Mouse (Mus musculus) neutrophil, adult 5-6 weeks (primary cell): ENCODE measurements around the gene Med18. TPM values are rescaled to one million over a fixed set of nuclear protein-coding genes. Genes with fewer than 3 reads are reported as not detected.
"Not testable (repeated sequence)": the region's sequence is repeated elsewhere in the genome, so short reads cannot be mapped to it uniquely, and the experiment has no call there.

Experiments used
- ATAC-seq: fragments of 151-379, 151-347 bp; 2 replicates; pipeline ENCODE4 v1.8.0; 2017; ENCODE audit warnings: mild to moderate bottlenecking, moderate TSS enrichment; ENCODE audit not compliant: insufficient number of reproducible peaks, poor library complexity, low FRiP score, severe bottlenecking; ENCODE audit errors: extremely low read depth
- total RNA-seq: library from RNA; stranded (forward); fragments of 200-1000 nt; gene quantifications from 2 replicates; pipeline ENCODE4 v1.2.3, GENCODE M21; 2017

The Med18 gene
- total RNA-seq, 1 experiment from 2014 or later, result 10.1 TPM

GRCm38 (mm10) chr4:132428022-132428542 lies 35.6 kb downstream of the Med18 start:
- no peak for ATAC-seq

GRCm38 (mm10) chr4:132427493-132427892 lies 36.2 kb downstream of the Med18 start:
- no peak for ATAC-seq

GRCm38 (mm10) chr4:132426021-132426420 lies 37.7 kb downstream of the Med18 start:
- no peak for ATAC-seq

- ATAC-seq, result no peak
Observed at GRCm38 (mm10) chr4:132424765-132425164, 39.0 kb downstream of the Med18 start.

- peak; percentile 96 for ATAC-seq
Observed at GRCm38 (mm10) chr4:132421923-132422782, 41.6 kb downstream of the Med18 start, which contains the start of gene Phactr4. Gene Phactr4 (minus strand): TSS chr4:132422489.

- ATAC-seq, result no peak
Observed at GRCm38 (mm10) chr4:132421556-132421922, 42.2 kb downstream of the Med18 start.

GRCm38 (mm10) chr4:132420471-132420870 lies 43.2 kb downstream of the Med18 start:
- ATAC-seq, result no peak

- ATAC-seq, result no peak
Observed at GRCm38 (mm10) chr4:132415966-132416365, 47.8 kb downstream of the Med18 start.

- not testable (repeated sequence) for ATAC-seq
Observed at GRCm38 (mm10) chr4:132413257-132413656, 50.5 kb downstream of the Med18 start.

GRCm38 (mm10) chr4:132411322-132412094 lies 52.2 kb downstream of the Med18 start:
- ATAC-seq, result 0 out of 2 replicates have a peak, but pooled peaks have one; percentile 19

- no peak for ATAC-seq
Observed at GRCm38 (mm10) chr4:132409587-132410229, 54.0 kb downstream of the Med18 start.

Other genes with a start within 250 kb of the Med18 start
- 29.1 and 37.3 TPM in 2 replicates for gene Gmeb1, start 202.3 kb downstream of the Med18 start, total RNA-seq
- 28.3 and 47.9 TPM in 2 replicates for gene Taf12, start 189.5 kb downstream of the Med18 start, total RNA-seq
- gene Rab42, start 160.5 kb downstream of the Med18 start, total RNA-seq, result not detected in 2 replicates
- 24.9 and 29.7 TPM in 2 replicates for gene Trnau1ap, start 134.4 kb downstream of the Med18 start, total RNA-seq
- 3.3 and 7.9 TPM in 2 replicates for gene Rcc1, start 110.3 kb downstream of the Med18 start, total RNA-seq
- 7.8 and 8.0 TPM in 2 replicates for gene Phactr4, start 41.4 kb downstream of the Med18 start, total RNA-seq
- 30.6 and 33.4 TPM in 2 replicates for gene Sesn2, start 46.6 kb upstream of the Med18 start, total RNA-seq
- 127 and 138 TPM in 2 replicates for gene Atpif1, start 69.7 kb upstream of the Med18 start, total RNA-seq
- gene Dnajc8, start 71.6 kb upstream of the Med18 start, total RNA-seq, result 327 and 337 TPM in 2 replicates
- 135 and 136 TPM in 2 replicates for gene Ptafr, start 100.1 kb upstream of the Med18 start, total RNA-seq
- 23.4 and 27.0 TPM in 2 replicates for gene Eya3, start 175.1 kb upstream of the Med18 start, total RNA-seq